Mouse (Mus musculus): ENCODE measurements around the gene Pfpl.

DNA sequence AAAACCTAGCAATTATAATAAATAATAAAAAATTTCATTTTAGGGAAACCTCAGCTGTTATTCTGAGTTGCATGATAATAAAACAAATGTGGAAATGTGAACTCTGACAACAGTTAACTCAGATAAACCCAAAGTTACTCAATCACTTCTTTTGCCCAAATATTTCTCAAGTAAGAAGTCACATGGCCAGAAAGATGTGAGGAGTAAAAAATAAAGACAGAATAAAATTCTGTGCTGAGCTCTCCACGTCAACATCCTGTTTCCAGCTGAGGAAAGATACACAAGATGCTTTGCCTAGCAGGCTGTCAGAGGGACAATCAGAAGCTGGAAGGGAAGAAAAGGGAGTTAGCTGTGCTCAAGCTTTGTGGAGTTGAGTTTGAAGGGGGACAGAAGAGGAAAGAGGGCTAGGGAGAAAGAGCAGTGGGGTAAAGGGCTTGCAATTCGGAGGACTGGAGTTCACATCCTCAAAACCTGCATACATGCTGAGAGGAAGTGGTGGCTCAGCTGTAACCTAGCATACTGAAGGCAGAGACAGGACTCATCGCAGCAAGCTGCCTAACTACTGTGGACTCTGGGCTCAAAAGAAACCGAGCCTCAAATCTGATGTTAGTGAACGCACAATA is 12.5 kb downstream of the Pfpl start:
- TF ChIP-seq POLR2A (IDR thresholded peaks at IDR 0.05; ENCODE audit: control insufficient read depth, extremely low read depth, insufficient read depth, low read length, poor library complexity) = no peak
- TF ChIP-seq CTCF (IDR thresholded peaks at IDR 0.05; ENCODE audit: borderline replicate concordance, control insufficient read depth, extremely low read depth, insufficient read depth, low read length, poor library complexity) = no peak

Data from thymus, adult 2 months (tissue).